Mouse (Mus musculus) intestine, embryonic 15.5 days (tissue): ENCODE measurements at regions not wholly inside any gene's neighbourhood (a gene's known extent, or its start where the extent isn't known, plus 50 kb on each side); places are given as distances from the start of the nearest gene placed in this dataset.

ENCODE experiments used
- ATAC-seq: fragments of 200-750 bp; cut with Nextera tagmentation; 2 replicates; pipeline ENCODE4 v1.8.0; 2017; ENCODE audit warnings: moderate TSS enrichment, moderate library complexity
- H3K27ac ChIP-seq: fragments of 300-500 bp; sonication (generic); 2 replicates; pipeline ENCODE4 v1.5.1; 2015; ENCODE audit warnings: mild to moderate bottlenecking, inconsistent platforms
- H3K27me3 ChIP-seq: fragments of 300-500 bp; sonication (generic); replicated peaks from 2 replicates; pipeline ENCODE4 v1.6.1; 2015; ENCODE audit warnings: inconsistent platforms
- H3K36me3 ChIP-seq: fragments of 300-500 bp; sonication (generic); 2 replicates; pipeline ENCODE4 v1.6.1; 2015; ENCODE audit warnings: inconsistent platforms
- H3K4me1 ChIP-seq: fragments of 300-500 bp; sonication (generic); replicated peaks from 2 replicates; pipeline ENCODE4 v1.6.1; 2015; ENCODE audit warnings: inconsistent platforms
- H3K4me2 ChIP-seq: fragments of 300-500 bp; sonication (generic); replicated peaks from 2 replicates; pipeline ENCODE4 v1.6.1; 2015; ENCODE audit warnings: mild to moderate bottlenecking, inconsistent platforms
- H3K4me3 ChIP-seq: fragments of 300-500 bp; sonication (generic); replicated peaks from 2 replicates; pipeline ENCODE4 v1.5.1; 2015; ENCODE audit warnings: inconsistent platforms
- H3K9ac ChIP-seq: fragments of 300-500 bp; sonication (generic); 2 replicates; pipeline ENCODE4 v1.6.1; 2015; ENCODE audit warnings: inconsistent platforms
- H3K9me3 ChIP-seq: fragments of 300-500 bp; sonication (generic); 2 replicates; pipeline ENCODE4 v1.6.1; 2016; ENCODE audit warnings: inconsistent platforms
- WGBS: fragments of 180-500 bp; shearing (Covaris S2); methylation state at CpG from one replicate; pipeline ENCODE4 v1.1.7; 2015; 5-methylcytosine and 5-hydroxymethylcytosine counted together

DNA sequence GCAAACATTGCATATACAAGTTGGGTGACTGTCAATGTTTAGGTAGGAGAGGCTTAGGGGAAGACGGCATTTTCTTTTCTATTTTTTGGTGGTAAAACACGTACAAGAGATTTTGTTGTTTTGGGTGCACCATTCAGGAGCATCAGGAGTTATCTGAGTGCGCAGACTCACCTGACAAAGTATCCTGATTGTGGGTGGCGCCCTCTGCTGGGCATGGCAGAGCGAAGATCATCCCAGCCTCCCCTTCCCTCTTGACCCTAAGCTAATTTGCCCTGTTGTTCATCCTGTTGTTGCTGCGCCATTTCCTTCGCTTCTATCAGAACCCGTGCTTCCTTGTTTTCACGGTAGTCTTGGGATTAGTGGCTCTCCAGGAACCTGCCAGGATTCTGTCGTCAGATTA, 217.6 kb upstream of the Cnr1 start:
- Histone ChIP-seq H3K4me3 (no peak overlapping the region), H3K4me2 (no peak overlapping the region), H3K27me3 (no peaks in the 10 kb centered on the region), H3K36me3 (no peaks in the 10 kb centered on the region), H3K27ac (no peak overlapping the region), H3K9ac (no peak overlapping the region), H3K4me1 (no peaks in the 10 kb centered on the region), H3K9me3 (no peaks in the 10 kb centered on the region)
- no peak for ATAC-seq
- WGBS = 63% methylated on average over 10 of the region's 10 CpGs

DNA sequence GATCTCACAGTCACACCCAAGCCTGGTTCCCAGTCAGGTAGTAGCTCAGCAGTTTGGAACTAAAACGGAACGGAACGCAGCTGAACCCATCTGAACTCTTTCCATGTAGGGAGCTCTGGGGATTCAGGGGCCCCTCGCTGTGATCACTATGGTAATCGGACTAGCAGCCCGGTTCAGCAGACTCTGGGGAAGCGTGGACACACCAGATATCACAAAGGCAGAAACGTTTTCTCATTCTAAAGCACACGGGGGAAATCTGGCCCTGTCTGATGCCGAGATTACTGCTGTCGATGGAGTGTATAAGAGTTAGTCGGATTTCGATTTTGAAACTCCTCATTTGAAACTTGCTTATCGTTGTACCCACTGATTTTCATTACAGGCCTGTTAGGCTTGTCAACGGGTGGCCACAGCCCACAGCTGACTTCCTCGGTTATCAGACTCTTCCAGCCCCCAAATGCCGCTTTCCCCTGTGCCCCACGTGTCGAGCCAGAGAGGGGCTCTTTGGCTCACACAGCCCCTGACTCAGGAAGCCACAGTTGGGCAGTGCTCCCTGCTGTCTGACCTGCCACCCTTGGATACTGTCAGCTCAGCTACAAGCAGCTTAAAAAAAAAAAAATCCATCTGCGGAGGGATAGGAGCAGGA, 207.8 kb upstream of the Cnr1 start:
- no peak overlapping the region for H3K4me2 ChIP-seq
- no peak overlapping the region for H3K9ac ChIP-seq
- H3K27me3 ChIP-seq = no peaks in the 10 kb centered on the region
- H3K27ac ChIP-seq = no peak overlapping the region
- H3K9me3 ChIP-seq = no peaks in the 10 kb centered on the region
- ATAC-seq = no peak
- no peaks in the 10 kb centered on the region for H3K36me3 ChIP-seq
- H3K4me3 ChIP-seq = no peak overlapping the region
- no peaks in the 10 kb centered on the region for H3K4me1 ChIP-seq
- 53% methylated on average over 20 of the region's 20 CpGs for WGBS

DNA sequence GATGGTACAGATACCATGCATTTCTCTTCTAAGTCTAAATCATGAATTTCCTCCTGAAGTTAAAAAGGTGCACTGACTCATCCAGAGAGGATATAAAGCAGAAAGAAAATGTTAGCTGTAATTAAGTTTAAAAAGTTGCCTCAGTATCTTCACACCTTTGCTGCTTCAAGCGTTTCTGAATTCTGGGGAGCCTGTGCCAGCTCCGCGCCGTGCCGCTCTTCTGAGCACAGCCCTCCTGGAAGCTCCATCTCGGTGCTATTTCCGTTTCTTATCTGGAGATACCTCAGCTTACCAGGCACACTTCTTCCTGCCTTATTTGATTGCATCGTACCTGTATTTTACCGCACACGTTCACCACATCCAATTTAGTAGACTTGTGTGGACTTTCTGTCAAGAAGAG, 203.4 kb upstream of the Cnr1 start:
- Histone ChIP-seq H3K4me1 (no peaks in the 10 kb centered on the region), H3K36me3 (no peaks in the 10 kb centered on the region), H3K9ac (no peak overlapping the region), H3K27me3 (no peaks in the 10 kb centered on the region), H3K4me3 (no peak overlapping the region), H3K27ac (no peak overlapping the region), H3K9me3 (no peaks in the 10 kb centered on the region), H3K4me2 (no peak overlapping the region)
- WGBS = 90% methylated on average over 10 of the region's 10 CpGs
- no peak for ATAC-seq

GRCm38 (mm10) chr4:33721971-33722370, 202.4 kb upstream of the Cnr1 start:
- H3K4me3 ChIP-seq = no peak overlapping the region
- no peaks in the 10 kb centered on the region for H3K9me3 ChIP-seq
- H3K27me3 ChIP-seq = no peaks in the 10 kb centered on the region
- no peak for ATAC-seq
- no peak overlapping the region for H3K27ac ChIP-seq
- 88% methylated on average over 4 of the region's 4 CpGs for WGBS
- no peaks in the 10 kb centered on the region for H3K36me3 ChIP-seq
- H3K4me1 ChIP-seq = no peaks in the 10 kb centered on the region
- H3K4me2 ChIP-seq = no peak overlapping the region
- H3K9ac ChIP-seq = no peak overlapping the region

- no peaks in the 10 kb centered on the region for H3K36me3 ChIP-seq
- H3K9ac ChIP-seq = no peak overlapping the region
- no peaks in the 10 kb centered on the region for H3K9me3 ChIP-seq
- H3K4me1 ChIP-seq = no peaks in the 10 kb centered on the region
- 78% methylated on average over 4 of the region's 4 CpGs for WGBS
- H3K4me3 ChIP-seq = no peak overlapping the region
- H3K4me2 ChIP-seq = no peak overlapping the region
- H3K27ac ChIP-seq = no peak overlapping the region
- H3K27me3 ChIP-seq = no peaks in the 10 kb centered on the region
- ATAC-seq = no peak
Measured at GRCm38 (mm10) chr4:33731837-33732236, 192.6 kb upstream of the Cnr1 start.

DNA sequence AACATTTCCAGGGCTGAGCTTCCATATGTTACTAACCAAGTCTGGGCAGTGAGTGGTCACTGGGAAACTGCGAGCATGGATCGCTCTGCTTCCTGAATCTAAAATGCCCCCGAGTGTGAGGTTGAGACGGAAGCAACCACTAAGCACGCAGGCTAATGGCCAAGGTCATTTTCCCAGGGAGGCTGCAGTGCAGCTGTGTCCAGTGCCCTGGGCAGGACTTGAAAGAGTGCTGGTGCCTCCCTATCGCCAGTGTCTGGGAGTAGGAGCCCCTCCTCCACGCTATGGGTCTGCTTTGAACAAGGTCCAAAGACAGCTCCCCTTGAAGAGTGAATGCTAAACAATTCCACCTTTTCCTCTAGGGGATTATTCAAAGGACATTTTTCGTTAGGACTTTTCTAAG, 189.5 kb upstream of the Cnr1 start:
- no peak for ATAC-seq
- Histone ChIP-seq H3K36me3 (no peaks in the 10 kb centered on the region), H3K4me3 (no peak overlapping the region), H3K4me1 (no peaks in the 10 kb centered on the region), H3K4me2 (no peak overlapping the region), H3K9ac (no peak overlapping the region), H3K27ac (no peak overlapping the region), H3K9me3 (no peaks in the 10 kb centered on the region), H3K27me3 (no peaks in the 10 kb centered on the region)
- 60% methylated on average over 8 of the region's 8 CpGs for WGBS

DNA sequence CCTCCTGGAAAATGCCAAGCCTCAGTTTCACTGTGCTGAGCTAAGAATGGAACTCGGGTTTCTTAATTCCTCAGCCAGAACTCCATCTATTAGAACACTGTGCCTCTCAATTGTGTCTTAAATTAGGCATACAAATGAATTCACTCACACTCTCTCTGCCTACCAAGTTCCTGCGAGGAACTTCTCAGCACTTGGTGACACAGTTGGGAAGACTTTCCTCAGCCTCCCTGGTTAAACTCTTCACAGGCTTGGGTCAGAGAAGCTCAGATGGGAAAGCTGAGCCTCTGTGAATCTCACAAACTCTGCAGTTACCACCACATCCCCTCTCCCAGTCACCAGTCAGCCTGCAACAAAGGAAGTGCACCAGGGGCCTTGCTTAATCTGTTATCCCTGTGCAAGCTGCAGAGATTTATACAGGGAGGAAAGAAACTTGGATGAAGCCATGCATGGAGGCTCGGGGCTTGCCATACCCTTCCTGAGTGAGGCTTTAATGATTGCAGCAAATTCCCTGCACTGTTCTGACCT, 188.9 kb upstream of the Cnr1 start:
- Histone ChIP-seq H3K4me1 (no peaks in the 10 kb centered on the region), H3K4me2 (no peak overlapping the region), H3K9ac (no peak overlapping the region), H3K9me3 (no peaks in the 10 kb centered on the region), H3K36me3 (no peaks in the 10 kb centered on the region), H3K4me3 (no peak overlapping the region), H3K27ac (no peak overlapping the region), H3K27me3 (no peaks in the 10 kb centered on the region)
- WGBS = 57% methylated on average over 3 of the region's 3 CpGs
- no peak for ATAC-seq

DNA sequence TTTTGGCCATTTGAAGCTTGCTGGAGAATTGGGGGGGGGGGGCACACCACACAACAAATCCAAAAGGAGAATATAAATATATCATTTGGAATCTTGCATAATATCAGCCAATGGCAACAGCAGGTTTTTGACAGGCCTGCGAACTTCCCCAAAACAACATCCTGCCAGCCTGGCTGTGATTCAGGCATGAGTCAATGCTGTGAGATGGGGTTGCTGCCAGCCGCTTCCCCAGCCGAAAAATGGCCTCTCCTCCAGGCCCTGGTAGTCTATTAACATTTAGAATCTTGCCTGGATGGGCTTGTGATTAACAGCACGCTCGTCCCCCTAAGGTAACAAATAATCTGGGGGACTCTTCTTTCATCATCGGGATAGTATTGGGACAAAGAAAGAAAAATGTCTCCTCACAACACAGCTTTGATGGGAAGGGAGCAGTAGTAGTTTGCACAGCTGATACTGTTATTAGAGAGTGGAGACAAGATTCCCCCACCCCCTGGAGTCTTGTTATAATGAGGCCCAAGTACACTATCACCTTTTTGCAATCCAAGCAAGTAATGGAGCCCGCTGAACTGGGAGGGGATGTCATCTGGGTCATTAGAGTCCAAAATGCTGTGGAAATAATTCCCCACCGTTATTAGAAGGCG, 188.2 kb upstream of the Cnr1 start:
- H3K27ac ChIP-seq = no peak overlapping the region
- H3K4me3 ChIP-seq = no peak overlapping the region
- WGBS = 85% methylated on average over 9 of the region's 9 CpGs

DNA sequence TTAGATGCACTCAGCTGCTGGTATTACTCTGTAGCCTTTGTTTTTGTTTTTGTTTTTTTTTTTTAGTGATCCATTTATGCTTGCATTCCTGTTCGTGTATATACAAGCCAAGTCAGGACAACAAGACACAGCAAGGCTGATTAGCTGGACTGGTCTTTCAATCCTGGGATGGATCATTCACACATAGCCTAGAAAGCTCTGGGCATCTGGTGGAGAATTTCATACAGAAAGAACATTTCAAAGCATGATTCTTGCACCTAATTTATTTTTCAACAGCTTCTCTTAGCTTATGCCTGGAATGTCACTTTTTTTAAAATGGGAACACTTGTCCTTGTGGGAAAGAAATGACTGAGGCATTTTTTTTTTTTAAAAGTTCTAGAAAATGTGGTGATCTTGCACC, 187.1 kb upstream of the Cnr1 start:
- H3K27me3 ChIP-seq = no peaks in the 10 kb centered on the region
- H3K9ac ChIP-seq = no peak overlapping the region
- no peak overlapping the region for H3K27ac ChIP-seq
- H3K4me2 ChIP-seq = no peak overlapping the region
- H3K9me3 ChIP-seq = no peaks in the 10 kb centered on the region
- no peak for ATAC-seq
- no peaks in the 10 kb centered on the region for H3K4me1 ChIP-seq
- WGBS = 74% methylated on average over 1 of the region's 1 CpGs
- no peaks in the 10 kb centered on the region for H3K36me3 ChIP-seq
- no peak overlapping the region for H3K4me3 ChIP-seq

More for the DNA sequence above, 188.2 kb upstream of the Cnr1 start:
- Histone ChIP-seq H3K36me3 (no peaks in the 10 kb centered on the region), H3K4me1 (no peaks in the 10 kb centered on the region), H3K4me2 (no peak overlapping the region), H3K27me3 (no peaks in the 10 kb centered on the region), H3K9ac (no peak overlapping the region), H3K9me3 (no peaks in the 10 kb centered on the region)
- no peak for ATAC-seq

DNA sequence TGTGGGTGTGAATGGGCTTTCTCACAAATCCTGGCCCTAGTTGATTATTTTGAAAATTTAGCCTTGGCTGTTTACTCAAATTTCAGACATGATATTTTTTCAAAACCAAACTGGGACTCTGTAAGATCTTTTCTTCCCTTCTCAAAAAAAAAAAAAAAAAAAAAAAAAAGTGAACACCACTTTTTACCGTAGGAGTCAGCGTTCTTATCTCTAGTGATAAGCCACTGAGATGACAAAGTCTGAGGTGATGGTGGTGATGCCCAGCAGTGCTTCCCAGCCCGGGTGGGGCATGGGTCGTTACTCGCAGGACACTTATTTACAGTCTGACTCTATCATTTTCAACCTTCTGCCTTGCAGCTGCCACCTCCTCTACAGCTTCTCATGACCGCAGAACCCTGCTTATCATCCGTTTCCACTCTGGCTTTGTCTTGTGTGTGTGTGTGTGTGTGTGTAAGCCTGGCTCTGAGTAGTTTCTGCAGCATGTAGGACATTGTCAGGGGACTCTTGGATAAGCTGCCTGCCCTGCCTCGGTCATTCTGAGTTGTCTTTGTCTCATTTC, 186.5 kb upstream of the Cnr1 start:
- 40% methylated on average over 8 of the region's 8 CpGs for WGBS
- H3K27ac ChIP-seq = no peak overlapping the region
- H3K9me3 ChIP-seq = no peaks in the 10 kb centered on the region
- H3K36me3 ChIP-seq = no peaks in the 10 kb centered on the region
- H3K27me3 ChIP-seq = no peaks in the 10 kb centered on the region
- H3K4me3 ChIP-seq = no peak overlapping the region
- H3K4me2 ChIP-seq = no peak overlapping the region
- ATAC-seq = no peak
- H3K4me1 ChIP-seq = no peaks in the 10 kb centered on the region
- no peak overlapping the region for H3K9ac ChIP-seq

GRCm38 (mm10) chr4:33739211-33739904, 185.0 kb upstream of the Cnr1 start:
- H3K27me3 ChIP-seq = no peaks in the 10 kb centered on the region
- no peak overlapping the region for H3K9ac ChIP-seq
- ATAC-seq = no peak
- 63% methylated on average over 8 of the region's 8 CpGs for WGBS
- H3K4me2 ChIP-seq = no peak overlapping the region
- no peaks in the 10 kb centered on the region for H3K4me1 ChIP-seq
- H3K27ac ChIP-seq = no peak overlapping the region
- H3K36me3 ChIP-seq = no peaks in the 10 kb centered on the region
- no peaks in the 10 kb centered on the region for H3K9me3 ChIP-seq
- no peak overlapping the region for H3K4me3 ChIP-seq

DNA sequence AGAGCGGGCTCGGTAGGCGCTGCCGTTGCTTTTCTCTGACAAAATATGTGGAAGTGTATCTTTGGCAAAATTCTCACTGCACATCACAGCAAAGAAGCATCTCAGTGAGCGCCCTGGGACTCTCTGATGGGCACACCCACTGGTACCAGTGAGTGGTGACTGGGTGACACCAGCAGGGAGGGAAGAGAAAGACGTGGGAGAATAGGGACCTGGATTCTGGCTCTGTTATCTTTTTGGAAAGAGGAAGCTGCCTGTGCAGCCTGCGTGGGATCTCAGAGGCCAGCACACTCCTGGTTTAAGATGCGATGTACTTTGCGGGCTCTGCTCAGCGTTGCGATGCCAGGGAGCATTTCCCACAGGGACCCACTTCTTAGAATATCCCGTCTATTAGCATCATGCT, 183.4 kb upstream of the Cnr1 start:
- H3K36me3 ChIP-seq = no peaks in the 10 kb centered on the region
- H3K9me3 ChIP-seq = no peaks in the 10 kb centered on the region
- H3K27ac ChIP-seq = no peak overlapping the region
- no peak overlapping the region for H3K9ac ChIP-seq
- H3K27me3 ChIP-seq = no peaks in the 10 kb centered on the region
- no peak overlapping the region for H3K4me3 ChIP-seq
- no peak overlapping the region for H3K4me2 ChIP-seq
- no peak for ATAC-seq
- no peaks in the 10 kb centered on the region for H3K4me1 ChIP-seq
- 82% methylated on average over 12 of the region's 12 CpGs for WGBS
